Mouse (Mus musculus): ENCODE measurements around the gene Tfdp2. TPM values are rescaled to one million over a fixed set of nuclear protein-coding genes. Genes with fewer than 3 reads are reported as not detected.

Tfdp2 gene
- polyA plus RNA-seq, 1 experiment from 2014 or later = 128 TPM

- H3K27me3 ChIP-seq (ENCODE audit: control insufficient read depth, insufficient read depth, low read length) = no peaks in the 10 kb centered on the region
- DNase-seq (ENCODE audit: low spot score, missing footprints) = peak; percentile 100
- no peaks in the 10 kb centered on the region for H3K36me3 ChIP-seq (ENCODE audit: control insufficient read depth, insufficient read depth, low read length)
- H3K4me3 ChIP-seq (ENCODE audit: low read depth, low read length) = peak within 1 kb of the TSS; percentile 69
- under 1% methylated on average over 77 of the region's 81 CpGs for WGBS
- H3K27ac ChIP-seq (ENCODE audit: low read depth, low read length) = peak within 1 kb of the TSS; percentile 88
- peak within 1 kb of the TSS; percentile 62 for H3K4me2 ChIP-seq
- no peaks in the 10 kb centered on the region for H3K9me3 ChIP-seq (ENCODE audit: control insufficient read depth, low read length)
- ATAC-seq (ENCODE audit: low FRiP score) = peak; percentile 98
- H3K4me1 ChIP-seq (ENCODE audit: control insufficient read depth, insufficient read depth, low read length) = peaks cover 15% of the 10 kb centered on the region
- peak within 1 kb of the TSS; percentile 87 for H3K9ac ChIP-seq (ENCODE audit: low read length)
These were observed 168.2 kb downstream of the Tfdp2 start, which contains the start of gene Atp1b3 for GRCm38 (mm10) chr9:96364141-96364838. Gene Atp1b3 (minus strand): TSS chr9:96364442.

- Histone ChIP-seq H3K9ac (ENCODE audit: low read length) (no peak overlapping the region), H3K4me3 (ENCODE audit: low read depth, low read length) (no peak overlapping the region), H3K4me2 (no peak overlapping the region), H3K27ac (ENCODE audit: low read depth, low read length) (no peak overlapping the region), H3K27me3 (ENCODE audit: control insufficient read depth, insufficient read depth, low read length) (no peaks in the 10 kb centered on the region), H3K9me3 (ENCODE audit: control insufficient read depth, low read length) (no peaks in the 10 kb centered on the region), H3K36me3 (ENCODE audit: control insufficient read depth, insufficient read depth, low read length) (no peaks in the 10 kb centered on the region), H3K4me1 (ENCODE audit: control insufficient read depth, insufficient read depth, low read length) (peaks cover 15% of the 10 kb centered on the region)
- no peak for DNase-seq (ENCODE audit: low spot score, missing footprints)
- WGBS = 74% methylated on average over 6 of the region's 6 CpGs
- no peak for ATAC-seq (ENCODE audit: low FRiP score)
These were observed 169.3 kb downstream of the Tfdp2 start for GRCm38 (mm10) chr9:96365271-96365872.

GRCm38 (mm10) chr9:96369654-96370384 is 173.7 kb downstream of the Tfdp2 start:
- WGBS = 58% methylated on average over 5 of the region's 5 CpGs
- H3K36me3 ChIP-seq (ENCODE audit: control insufficient read depth, insufficient read depth, low read length) = no peaks in the 10 kb centered on the region
- H3K27ac ChIP-seq (ENCODE audit: low read depth, low read length) = no peak overlapping the region
- H3K27me3 ChIP-seq (ENCODE audit: control insufficient read depth, insufficient read depth, low read length) = no peaks in the 10 kb centered on the region
- no peaks in the 10 kb centered on the region for H3K9me3 ChIP-seq (ENCODE audit: control insufficient read depth, low read length)
- no peak overlapping the region for H3K4me2 ChIP-seq
- H3K4me3 ChIP-seq (ENCODE audit: low read depth, low read length) = no peak overlapping the region
- DNase-seq (ENCODE audit: low spot score, missing footprints) (no peak), ATAC-seq (ENCODE audit: low FRiP score) (no peak)
- no peak overlapping the region for H3K9ac ChIP-seq (ENCODE audit: low read length)
- H3K4me1 ChIP-seq (ENCODE audit: control insufficient read depth, insufficient read depth, low read length) = no peaks in the 10 kb centered on the region

GRCm38 (mm10) chr9:96371075-96371474 is 175.0 kb downstream of the Tfdp2 start:
- DNase-seq (ENCODE audit: low spot score, missing footprints) = no peak
- WGBS = 91% methylated on average over 5 of the region's 5 CpGs
- Histone ChIP-seq H3K4me2 (no peak overlapping the region), H3K9me3 (ENCODE audit: control insufficient read depth, low read length) (no peaks in the 10 kb centered on the region), H3K27ac (ENCODE audit: low read depth, low read length) (no peak overlapping the region), H3K9ac (ENCODE audit: low read length) (no peak overlapping the region), H3K4me3 (ENCODE audit: low read depth, low read length) (no peak overlapping the region), H3K27me3 (ENCODE audit: control insufficient read depth, insufficient read depth, low read length) (no peaks in the 10 kb centered on the region), H3K36me3 (ENCODE audit: control insufficient read depth, insufficient read depth, low read length) (no peaks in the 10 kb centered on the region), H3K4me1 (ENCODE audit: control insufficient read depth, insufficient read depth, low read length) (no peaks in the 10 kb centered on the region)
- no peak for ATAC-seq (ENCODE audit: low FRiP score)

Other genes with a start within 250 kb of the Tfdp2 start
- 14.8 and 17.5 TPM in 2 replicates for gene Xrn1, start 241.5 kb upstream of the Tfdp2 start, polyA plus RNA-seq (2014; fragmentation: Nextera tagmentation; extraction: Ambion mirVana)
- gene Gk5, start 76.9 kb upstream of the Tfdp2 start, polyA plus RNA-seq (2014; fragmentation: Nextera tagmentation; extraction: Ambion mirVana) = 2.5 and 2.8 TPM in 2 replicates
- 194 and 208 TPM in 2 replicates for gene Atp1b3, start 168.2 kb downstream of the Tfdp2 start, polyA plus RNA-seq (2014; fragmentation: Nextera tagmentation; extraction: Ambion mirVana)

Measured in midbrain, embryonic 11.5 days (tissue).